Mouse (Mus musculus) cortical plate, adult 2 months (tissue): ENCODE measurements around the gene Trak1. TPM values are rescaled to one million over a fixed set of nuclear protein-coding genes. Genes with fewer than 3 reads are reported as not detected.

Source experiments
- H3K27ac ChIP-seq: fragments of 200-500 bp; 2 replicates; pipeline ENCODE4 v1.5.1; 2012; ENCODE audit warnings: low read length, control low read depth, inconsistent platforms; ENCODE audit not compliant: insufficient read depth
- H3K4me1 ChIP-seq: fragments of 200-500 bp; 2 replicates; pipeline ENCODE4 v1.6.1; 2011; ENCODE audit warnings: low read length; ENCODE audit not compliant: control insufficient read depth, insufficient read depth
- H3K4me3 ChIP-seq: fragments of 200-500 bp; 2 replicates; pipeline ENCODE4 v1.5.1; 2011; ENCODE audit warnings: mild to moderate bottlenecking, low read length, control low read depth; ENCODE audit not compliant: insufficient read depth
- CTCF ChIP-seq: fragments of 200-500 bp; IDR thresholded peaks from 2 replicates; pipeline ENCODE4 v1.5.1; 2011; ENCODE audit warnings: mild to moderate bottlenecking, control low read depth, low read length; ENCODE audit not compliant: insufficient read depth; ENCODE audit errors: extremely low read depth
- POLR2A ChIP-seq: fragments of 200-500 bp; IDR thresholded peaks from 2 replicates; pipeline ENCODE4 v1.6.1; 2011; ENCODE audit warnings: mild to moderate bottlenecking, low read length, control low read depth; ENCODE audit not compliant: insufficient read depth; ENCODE audit errors: extremely low read depth
- polyA plus RNA-seq: library from polyadenylated mRNA; depleted of rRNA; stranded (reverse); fragments of >200 nt; gene quantifications from 2 replicates; pipeline ENCODE4 v1.2.3, GENCODE M21; 2012

The Trak1 gene
- polyA plus RNA-seq, 1 experiment: 139 TPM

- TF ChIP-seq CTCF (no peak), POLR2A (no peak)
- Histone ChIP-seq H3K27ac (no peak overlapping the region), H3K4me1 (peaks cover 6% of the 10 kb centered on the region), H3K4me3 (no peak overlapping the region)
Measured at GRCm38 (mm10) chr9:121454891-121455290, 157.6 kb downstream of the Trak1 start.

DNA sequence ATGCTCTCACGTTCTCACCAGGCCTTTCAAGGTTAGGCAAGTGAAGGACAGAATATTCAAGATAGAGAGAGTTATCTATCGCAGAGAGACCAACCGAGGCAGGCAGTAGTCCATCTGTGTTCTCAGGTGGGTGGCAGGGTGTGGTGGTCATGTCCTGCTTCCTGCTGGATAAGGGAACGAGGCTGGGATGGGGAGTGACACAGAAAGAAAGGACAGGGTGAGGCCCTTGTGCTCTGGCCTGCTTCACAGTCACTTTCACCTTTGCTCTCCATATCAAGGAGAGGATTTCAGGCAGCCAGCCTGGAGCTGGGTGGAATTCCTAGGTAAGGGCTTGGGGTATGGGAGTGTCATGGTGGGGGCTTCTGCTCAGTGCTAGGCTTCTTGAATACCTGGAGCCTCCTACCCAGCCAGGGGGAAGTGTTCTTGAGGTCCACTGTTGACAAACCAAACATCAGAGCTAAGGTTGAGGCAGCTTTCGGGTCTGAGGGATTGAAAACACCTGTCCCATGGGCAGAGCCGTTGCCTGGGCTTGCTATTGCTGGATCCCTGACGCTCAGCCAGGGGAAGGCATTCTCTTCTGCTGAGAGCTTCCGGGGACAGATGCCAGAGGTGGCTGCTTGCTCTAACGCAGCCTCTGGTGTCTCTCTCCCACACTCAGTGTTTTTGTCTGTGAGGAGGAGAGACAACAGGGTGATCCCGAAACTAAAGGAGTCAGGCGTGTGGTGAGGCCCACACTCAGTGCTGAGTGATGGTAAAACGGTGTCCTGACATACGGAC lies 159.6 kb downstream of the Trak1 start:
- TF ChIP-seq POLR2A (no peak), CTCF (no peak)
- H3K4me1 ChIP-seq: peaks cover 5% of the 10 kb centered on the region
- no peak overlapping the region for H3K27ac ChIP-seq
- no peak overlapping the region for H3K4me3 ChIP-seq

DNA sequence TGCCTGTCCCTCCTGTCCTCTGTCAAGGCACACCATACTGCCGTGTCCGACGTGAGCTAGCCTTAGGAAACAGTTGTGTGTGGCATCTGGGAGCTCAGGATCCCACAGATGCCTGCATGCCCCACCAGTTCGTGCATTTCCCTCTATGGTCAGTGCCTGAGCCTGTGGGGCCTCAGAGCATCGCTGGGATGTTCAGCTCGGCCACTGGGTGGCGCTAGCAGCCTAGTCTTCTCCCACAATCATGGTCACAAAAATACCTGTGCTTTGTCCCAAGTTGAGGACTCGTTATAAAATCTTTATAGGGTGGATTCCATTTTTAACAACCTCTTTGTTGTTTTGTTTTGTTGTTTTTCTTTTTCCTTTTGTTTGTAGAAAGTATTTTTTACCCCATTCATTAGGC lies 161.2 kb downstream of the Trak1 start:
- no peaks in the 10 kb centered on the region for H3K4me1 ChIP-seq
- peak; percentile 70 for TF ChIP-seq CTCF
- TF ChIP-seq POLR2A: no peak
- H3K4me3 ChIP-seq: no peak overlapping the region
- no peak overlapping the region for H3K27ac ChIP-seq

DNA sequence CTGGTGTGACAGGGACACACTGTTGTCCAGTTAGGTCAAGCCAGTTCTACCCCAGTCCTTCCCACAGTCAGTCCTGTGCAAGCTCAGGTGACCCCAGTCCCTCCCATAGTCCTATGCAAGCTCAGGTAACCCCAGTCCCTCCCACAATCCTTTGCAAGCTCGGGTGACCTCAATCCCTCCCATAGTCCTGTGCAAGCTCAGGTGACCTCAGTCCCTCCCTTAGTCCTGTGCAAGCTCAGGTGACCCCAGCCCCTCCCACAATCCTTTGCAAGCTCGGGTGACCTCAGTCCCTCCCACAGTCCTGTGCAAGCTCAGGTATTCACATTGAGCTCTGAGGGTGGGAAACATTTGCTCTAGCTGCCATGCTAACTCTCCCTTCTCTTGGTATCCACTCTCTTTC lies 162.6 kb downstream of the Trak1 start:
- no peak overlapping the region for H3K27ac ChIP-seq
- no peak overlapping the region for H3K4me3 ChIP-seq
- TF ChIP-seq POLR2A: no peak
- no peak for TF ChIP-seq CTCF
- H3K4me1 ChIP-seq: no peaks in the 10 kb centered on the region

GRCm38 (mm10) chr9:121460527-121460926 lies 163.2 kb downstream of the Trak1 start:
- TF ChIP-seq CTCF: no peak
- no peak for TF ChIP-seq POLR2A
- H3K4me3 ChIP-seq: no peak overlapping the region
- no peak overlapping the region for H3K27ac ChIP-seq
- no peaks in the 10 kb centered on the region for H3K4me1 ChIP-seq

DNA sequence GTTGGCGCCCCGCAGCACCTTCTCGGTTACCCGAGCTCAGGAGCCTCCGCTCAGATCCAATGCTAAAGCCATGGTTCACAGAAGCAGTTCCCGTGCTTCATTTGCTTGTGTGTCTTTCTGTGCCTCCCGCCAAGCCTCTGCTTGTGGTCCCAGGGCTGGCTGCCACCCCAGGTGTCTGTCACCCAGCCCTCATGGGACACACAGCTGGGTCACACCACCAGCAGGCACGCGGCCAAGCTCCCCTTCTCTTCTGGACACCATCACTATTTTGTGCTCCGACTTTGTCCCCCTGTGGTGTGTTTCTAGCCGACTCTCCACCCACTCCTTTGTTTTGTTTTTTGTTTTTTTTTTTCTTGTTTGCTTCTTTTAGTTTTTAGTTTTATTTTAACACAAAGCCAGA lies 170.2 kb downstream of the Trak1 start:
- Histone ChIP-seq H3K4me1 (no peaks in the 10 kb centered on the region), H3K4me3 (no peak overlapping the region), H3K27ac (no peak overlapping the region)
- TF ChIP-seq POLR2A (no peak), CTCF (no peak)

GRCm38 (mm10) chr9:121469711-121470110 lies 172.4 kb downstream of the Trak1 start:
- H3K4me3 ChIP-seq: no peak overlapping the region
- no peak for TF ChIP-seq POLR2A
- no peak for TF ChIP-seq CTCF

DNA sequence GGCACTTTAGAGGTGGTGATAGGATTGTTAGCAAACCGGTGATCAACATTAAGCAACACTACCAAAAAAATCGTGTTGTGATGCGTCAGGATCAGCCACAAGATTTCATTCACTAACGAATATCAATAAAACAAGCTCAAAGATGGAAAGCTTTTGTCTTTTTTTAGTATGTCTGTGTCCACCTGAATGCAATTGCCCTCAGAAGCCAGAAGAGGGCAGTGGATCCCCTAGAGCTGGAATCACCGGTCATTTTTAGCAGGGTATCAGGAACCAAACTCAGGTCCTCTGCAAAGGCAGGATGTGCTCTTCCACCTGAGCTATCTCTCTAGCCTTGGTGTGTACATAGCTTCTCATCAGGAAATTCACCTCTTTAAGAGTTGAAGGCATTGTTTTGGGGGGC lies 177.5 kb downstream of the Trak1 start:
- no peak overlapping the region for H3K27ac ChIP-seq
- no peaks in the 10 kb centered on the region for H3K4me1 ChIP-seq
- H3K4me3 ChIP-seq: no peak overlapping the region
- TF ChIP-seq POLR2A: no peak
- TF ChIP-seq CTCF: 0 out of 2 replicates have a peak, but pooled peaks have one; percentile 12

More at GRCm38 (mm10) chr9:121469711-121470110, 172.4 kb downstream of the Trak1 start:
- H3K27ac ChIP-seq: no peak overlapping the region
- no peaks in the 10 kb centered on the region for H3K4me1 ChIP-seq

DNA sequence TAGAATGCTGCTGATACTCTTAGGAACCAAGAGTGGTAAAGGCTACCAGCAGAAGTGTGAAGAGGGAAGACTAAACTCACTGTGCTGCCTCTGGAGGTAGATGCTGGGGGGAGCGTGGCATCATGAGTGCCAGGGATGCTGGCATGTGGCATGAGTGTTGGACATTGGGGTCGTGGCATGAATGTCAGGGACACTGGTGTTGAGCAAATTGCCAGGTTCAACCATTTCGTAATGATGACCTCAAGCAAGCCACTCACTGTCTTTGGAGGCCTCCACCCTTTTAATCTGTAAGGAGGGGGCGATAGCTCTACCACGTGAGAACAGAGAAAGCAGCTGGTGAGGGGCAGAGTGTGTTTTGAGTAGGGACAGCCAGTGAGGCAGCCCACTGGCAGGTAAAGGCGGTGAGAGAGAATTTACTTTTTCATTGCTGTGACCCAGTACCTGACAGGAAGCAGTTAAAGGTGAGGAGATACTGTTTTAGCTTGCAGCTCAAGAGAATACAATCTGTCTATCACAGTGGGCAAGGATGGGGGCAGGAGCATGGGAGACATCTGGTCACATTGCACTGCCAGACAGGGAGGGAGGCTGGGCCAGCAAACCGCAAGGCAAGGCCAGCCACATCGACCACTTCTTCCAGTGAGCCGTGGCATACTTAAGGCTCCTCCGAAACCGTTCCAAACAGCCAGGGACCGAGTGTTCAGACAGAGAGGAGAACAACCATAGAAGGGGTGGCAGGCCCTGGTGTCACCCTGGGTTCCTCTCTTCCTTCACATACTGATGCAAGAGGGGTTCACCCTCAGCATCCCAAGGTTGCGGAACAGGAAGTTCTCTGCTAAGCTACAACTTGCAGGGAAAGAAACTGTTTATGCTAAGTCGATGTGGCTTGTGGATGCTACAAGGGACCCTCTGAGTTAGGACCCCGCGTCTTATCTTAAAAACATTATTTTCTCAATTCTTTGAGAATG lies 178.5 kb downstream of the Trak1 start:
- no peak overlapping the region for H3K4me3 ChIP-seq
- TF ChIP-seq CTCF (no peak), POLR2A (no peak; the same call in 1 of the 2 replicates)
- no peak overlapping the region for H3K27ac ChIP-seq
- no peaks in the 10 kb centered on the region for H3K4me1 ChIP-seq
